Mouse (Mus musculus) liver, embryonic 13.5 days (tissue): Measurements from ENCODE around the gene Pabpc4. TPM values are rescaled to one million over a fixed set of nuclear protein-coding genes. Genes with fewer than 3 reads are reported as not detected.
"Not testable (repeated sequence)": the region's sequence is repeated elsewhere in the genome, so short reads cannot be mapped to it uniquely, and the experiment has no call there.

Experiments
- ATAC-seq: fragments of 200-750 bp; cut with Nextera tagmentation; 2 replicates; pipeline ENCODE4 v1.8.0; 2017; ENCODE audit warnings: low read depth, mild to moderate bottlenecking, moderate number of reproducible peaks, moderate library complexity
- DNase-seq: peaks from one replicate; pipeline ENCODE4 v3.0.0; 2022
- H3K27ac ChIP-seq: fragments of 300-500 bp; sonication (generic); 2 replicates; pipeline ENCODE4 v1.5.1; 2015; ENCODE audit warnings: moderate library complexity, mild to moderate bottlenecking, inconsistent platforms
- H3K27me3 ChIP-seq: fragments of 300-500 bp; sonication (generic); 2 replicates; pipeline ENCODE4 v1.6.1; 2015; ENCODE audit warnings: mild to moderate bottlenecking, inconsistent platforms
- H3K36me3 ChIP-seq: fragments of 300-500 bp; sonication (generic); 2 replicates; pipeline ENCODE4 v1.6.1; 2015; ENCODE audit warnings: mild to moderate bottlenecking, inconsistent platforms
- H3K4me1 ChIP-seq: fragments of 300-500 bp; sonication (generic); replicated peaks from 2 replicates; pipeline ENCODE4 v1.6.1; 2015; ENCODE audit warnings: inconsistent platforms
- H3K4me2 ChIP-seq: fragments of 300-500 bp; sonication (generic); 2 replicates; pipeline ENCODE4 v1.6.1; 2015; ENCODE audit warnings: inconsistent platforms, mild to moderate bottlenecking, moderate library complexity
- H3K4me3 ChIP-seq: fragments of 300-500 bp; sonication (generic); replicated peaks from 2 replicates; pipeline ENCODE4 v1.5.1; 2015; ENCODE audit warnings: mild to moderate bottlenecking, inconsistent platforms
- H3K9ac ChIP-seq: fragments of 300-500 bp; sonication (generic); 2 replicates; pipeline ENCODE4 v1.6.1; 2015; ENCODE audit warnings: mild to moderate bottlenecking, inconsistent platforms
- H3K9me3 ChIP-seq: fragments of 300-500 bp; sonication (generic); replicated peaks from 2 replicates; pipeline ENCODE4 v1.6.1; 2016; ENCODE audit warnings: inconsistent platforms
- WGBS: fragments of 180-500 bp; shearing (Covaris S2); methylation state at CpG from one replicate; pipeline ENCODE4 v1.1.7; 2015; ENCODE audit not compliant: insufficient replicate concordance; 5-methylcytosine and 5-hydroxymethylcytosine counted together
- polyA plus RNA-seq: library from polyadenylated mRNA; unstranded; fragments of >200 nt; fragmentation: Nextera tagmentation; extraction: Ambion mirVana; gene quantifications from 2 replicates; pipeline ENCODE4 v1.2.1, GENCODE M21; 2015

Gene Pabpc4
- polyA plus RNA-seq, 1 experiment from 2014 or later = 100 TPM

GRCm38 (mm10) chr4:123248971-123249567 is 13.1 kb upstream of the Pabpc4 start:
- H3K9ac ChIP-seq = no peak overlapping the region
- H3K36me3 ChIP-seq = no peaks in the 10 kb centered on the region
- H3K4me3 ChIP-seq = no peak overlapping the region
- ATAC-seq = no peak
- DNase-seq = no peak
- no peak overlapping the region for H3K27ac ChIP-seq
- no peak overlapping the region for H3K4me2 ChIP-seq
- 65% methylated on average over 7 of the region's 7 CpGs for WGBS
- H3K9me3 ChIP-seq = no peaks in the 10 kb centered on the region
- H3K4me1 ChIP-seq = no peaks in the 10 kb centered on the region; the same call in 1 of the 2 replicates
- H3K27me3 ChIP-seq = peaks cover 12% of the 10 kb centered on the region; the same call in 1 of the 2 replicates

GRCm38 (mm10) chr4:123252214-123252613 is 9.9 kb upstream of the Pabpc4 start:
- WGBS = 75% methylated on average over 5 of the region's 5 CpGs
- no peak overlapping the region for H3K9ac ChIP-seq
- DNase-seq (no peak), ATAC-seq (no peak)
- H3K4me2 ChIP-seq = no peak overlapping the region
- no peaks in the 10 kb centered on the region for H3K36me3 ChIP-seq
- no peak overlapping the region for H3K4me3 ChIP-seq
- no peaks in the 10 kb centered on the region for H3K4me1 ChIP-seq
- H3K27me3 ChIP-seq = no peaks in the 10 kb centered on the region
- H3K27ac ChIP-seq = no peak overlapping the region
- no peaks in the 10 kb centered on the region for H3K9me3 ChIP-seq

- Histone ChIP-seq H3K9ac (no peak overlapping the region), H3K36me3 (no peaks in the 10 kb centered on the region), H3K4me2 (no peak overlapping the region), H3K27ac (no peak overlapping the region), H3K9me3 (no peaks in the 10 kb centered on the region), H3K4me3 (no peak overlapping the region), H3K27me3 (peaks cover 4% of the 10 kb centered on the region; the same call in 1 of the 2 replicates), H3K4me1 (no peaks in the 10 kb centered on the region)
- DNase-seq (no peak), ATAC-seq (no peak)
- WGBS = 21% methylated on average over 5 of the region's 5 CpGs
These were observed 7.5 kb upstream of the Pabpc4 start for GRCm38 (mm10) chr4:123254617-123255016.

GRCm38 (mm10) chr4:123260071-123260746 is 1.9 kb upstream of the Pabpc4 start:
- DNase-seq (no peak), ATAC-seq (no peak)
- WGBS = 25% methylated on average over 8 of the region's 8 CpGs
- H3K4me1 ChIP-seq = no peaks in the 10 kb centered on the region
- H3K27ac ChIP-seq = no peak overlapping the region
- no peaks in the 10 kb centered on the region for H3K9me3 ChIP-seq
- no peaks in the 10 kb centered on the region for H3K36me3 ChIP-seq
- no peak overlapping the region for H3K4me3 ChIP-seq
- H3K27me3 ChIP-seq = peaks cover 4% of the 10 kb centered on the region; the same call in 1 of the 2 replicates
- no peak overlapping the region for H3K9ac ChIP-seq
- H3K4me2 ChIP-seq = no peak overlapping the region

GRCm38 (mm10) chr4:123271063-123271462 is 8.9 kb downstream of the Pabpc4 start:
- 65% methylated on average over 3 of the region's 3 CpGs for WGBS

GRCm38 (mm10) chr4:123280117-123280516 is 18.0 kb downstream of the Pabpc4 start:
- Histone ChIP-seq H3K36me3 (peaks cover 15% of the 10 kb centered on the region), H3K4me2 (no peak overlapping the region), H3K27ac (no peak overlapping the region), H3K27me3 (peaks cover 3% of the 10 kb centered on the region; the same call in 1 of the 2 replicates), H3K9me3 (no peaks in the 10 kb centered on the region), H3K4me3 (no peak overlapping the region), H3K4me1 (peaks cover 28% of the 10 kb centered on the region), H3K9ac (no peak overlapping the region)
- no peak for ATAC-seq
- DNase-seq = no peak
- WGBS = 44% methylated on average over 3 of the region's 3 CpGs

More at GRCm38 (mm10) chr4:123271063-123271462, 8.9 kb downstream of the Pabpc4 start:
- Histone ChIP-seq H3K9me3 (no peaks in the 10 kb centered on the region), H3K36me3 (no peaks in the 10 kb centered on the region), H3K4me1 (no peaks in the 10 kb centered on the region), H3K4me3 (no peak overlapping the region), H3K9ac (no peak overlapping the region), H3K27ac (no peak overlapping the region), H3K4me2 (no peak overlapping the region), H3K27me3 (0 out of 2 replicates have a peak, but pooled peaks cover 4% of the 10 kb centered on the region)
- no peak for ATAC-seq
- no peak for DNase-seq

- Histone ChIP-seq H3K9me3 (no peaks in the 10 kb centered on the region), H3K27me3 (no peaks in the 10 kb centered on the region), H3K27ac (peak overlapping the region; percentile 96), H3K4me2 (peak overlapping the region; percentile 81), H3K36me3 (peaks cover 39% of the 10 kb centered on the region), H3K4me3 (peak overlapping the region; percentile 94), H3K9ac (peak overlapping the region; percentile 93), H3K4me1 (peaks cover 46% of the 10 kb centered on the region)
- WGBS = under 1% methylated on average over 25 of the region's 25 CpGs
- peak; percentile 85 for ATAC-seq
- peak; percentile 93 for DNase-seq
These were observed 20.3 kb downstream of the Pabpc4 start for GRCm38 (mm10) chr4:123282500-123282899.

GRCm38 (mm10) chr4:123282915-123283674 is 20.9 kb downstream of the Pabpc4 start:
- Histone ChIP-seq H3K36me3 (peaks cover 45% of the 10 kb centered on the region), H3K27ac (peak overlapping the region; percentile 96), H3K4me2 (peak overlapping the region; percentile 81), H3K4me3 (peak overlapping the region; percentile 94), H3K9ac (peak overlapping the region; percentile 93), H3K4me1 (peaks cover 52% of the 10 kb centered on the region)
- 1% methylated on average over 40 of the region's 55 CpGs for WGBS
- not testable (repeated sequence) for DNase-seq, H3K27me3 ChIP-seq, H3K9me3 ChIP-seq
- peak; percentile 21 for ATAC-seq

GRCm38 (mm10) chr4:123283675-123284064 is 21.5 kb downstream of the Pabpc4 start:
- WGBS = under 1% methylated on average over 14 of the region's 15 CpGs
- not testable (repeated sequence) for ATAC-seq, H3K9me3 ChIP-seq, DNase-seq, H3K27me3 ChIP-seq
- Histone ChIP-seq H3K4me2 (peak overlapping the region; percentile 81), H3K27ac (peak overlapping the region; percentile 96), H3K4me3 (peak overlapping the region; percentile 94), H3K36me3 (peaks cover 51% of the 10 kb centered on the region), H3K4me1 (peaks cover 58% of the 10 kb centered on the region), H3K9ac (peak overlapping the region; percentile 93)

- Histone ChIP-seq H3K36me3 (peaks cover 64% of the 10 kb centered on the region), H3K4me1 (peaks cover 65% of the 10 kb centered on the region), H3K27ac (peak overlapping the region; percentile 96)
These were observed 22.8 kb downstream of the Pabpc4 start for GRCm38 (mm10) chr4:123284731-123285624.

More at GRCm38 (mm10) chr4:123284731-123285624, 22.8 kb downstream of the Pabpc4 start:
- H3K9me3 ChIP-seq = no peaks in the 10 kb centered on the region
- H3K27me3 ChIP-seq = no peaks in the 10 kb centered on the region
- H3K4me2 ChIP-seq = peak overlapping the region; percentile 81
- WGBS = 31% methylated on average over 6 of the region's 6 CpGs
- peak overlapping the region; percentile 93 for H3K9ac ChIP-seq
- DNase-seq (no peak), ATAC-seq (peak; percentile 47)
- peak overlapping the region; percentile 94 for H3K4me3 ChIP-seq
